Mouse (Mus musculus): ENCODE measurements around the gene Bcl6. TPM values are rescaled to one million over a fixed set of nuclear protein-coding genes. Genes with fewer than 3 reads are reported as not detected.

The Bcl6 gene
- total RNA-seq, 2 experiments from 2014 or later: 43.5 to 54.8 TPM

DNA sequence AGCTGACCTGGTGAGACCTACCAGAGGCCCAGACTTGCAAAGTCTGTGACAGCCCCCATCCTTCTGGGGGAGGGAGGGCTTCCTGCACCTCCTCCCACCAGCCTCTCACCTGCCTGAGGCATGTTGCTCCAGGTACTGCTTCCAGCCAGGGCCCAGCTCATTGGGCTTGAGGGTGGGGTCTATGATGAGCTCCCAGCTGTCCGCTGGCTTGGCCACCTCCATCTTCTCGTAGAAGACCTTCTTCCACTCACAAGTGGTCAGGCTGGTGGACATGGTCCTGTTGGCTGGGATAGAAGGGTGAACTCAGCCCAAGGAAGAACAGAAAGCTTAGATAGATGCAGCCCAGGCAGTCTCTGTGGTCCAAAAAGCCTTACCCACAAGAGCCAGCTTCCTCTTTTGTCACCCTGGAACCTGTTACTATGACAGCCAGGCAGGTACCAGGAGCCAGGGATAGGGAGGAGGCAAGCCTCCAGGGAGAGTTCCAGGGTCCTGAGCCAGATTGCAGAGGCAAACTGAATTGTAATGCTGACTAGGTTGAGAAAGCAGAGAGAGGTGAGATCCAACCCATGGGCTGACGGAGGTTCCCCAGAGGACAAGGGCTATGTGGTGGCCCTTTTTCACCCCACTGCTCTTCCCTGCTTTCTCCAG lies 58.1 kb downstream of the Bcl6 start:
- no peak for DNase-seq (ENCODE audit: low spot score in 2 of 2)

DNA sequence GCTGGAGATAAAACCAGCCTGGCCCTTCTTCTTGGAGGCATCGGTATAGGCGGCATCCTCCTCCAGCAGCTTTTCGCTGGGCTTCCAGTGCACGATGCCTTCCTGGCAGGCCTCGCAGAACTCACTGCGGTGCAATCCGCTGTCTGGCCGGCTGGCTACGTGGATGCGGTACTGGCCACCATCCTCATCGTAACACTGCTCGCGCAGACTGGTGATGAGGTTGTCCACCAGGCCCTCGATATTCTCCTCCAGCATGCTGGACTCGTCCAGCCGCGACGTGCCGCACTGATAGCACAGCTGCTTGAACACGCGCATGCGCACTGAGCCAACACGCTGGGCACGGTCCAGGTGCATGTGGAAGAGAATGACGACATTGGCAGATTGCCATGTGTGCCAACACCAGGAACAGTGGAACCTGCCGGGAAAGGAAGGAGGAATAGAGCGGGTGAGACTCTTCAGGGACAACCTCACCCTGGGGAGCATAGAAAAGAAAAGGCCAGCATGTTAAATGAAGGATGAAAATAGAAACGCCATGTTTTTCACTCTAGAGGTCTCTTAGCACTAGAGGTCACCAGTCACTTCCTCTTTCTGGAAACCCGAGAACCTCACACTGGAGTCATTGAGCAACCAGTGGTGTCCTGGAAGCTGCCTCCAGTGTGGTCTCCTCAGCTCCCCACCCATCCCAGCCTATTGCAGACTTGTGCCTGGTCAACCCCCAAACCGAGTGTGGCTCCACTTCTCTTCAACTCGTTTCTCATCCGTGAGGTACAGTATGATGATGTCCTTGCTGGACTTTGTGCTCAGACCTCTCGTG lies 61.1 kb downstream of the Bcl6 start:
- no peak for DNase-seq (ENCODE audit: low spot score in 2 of 2)

DNA sequence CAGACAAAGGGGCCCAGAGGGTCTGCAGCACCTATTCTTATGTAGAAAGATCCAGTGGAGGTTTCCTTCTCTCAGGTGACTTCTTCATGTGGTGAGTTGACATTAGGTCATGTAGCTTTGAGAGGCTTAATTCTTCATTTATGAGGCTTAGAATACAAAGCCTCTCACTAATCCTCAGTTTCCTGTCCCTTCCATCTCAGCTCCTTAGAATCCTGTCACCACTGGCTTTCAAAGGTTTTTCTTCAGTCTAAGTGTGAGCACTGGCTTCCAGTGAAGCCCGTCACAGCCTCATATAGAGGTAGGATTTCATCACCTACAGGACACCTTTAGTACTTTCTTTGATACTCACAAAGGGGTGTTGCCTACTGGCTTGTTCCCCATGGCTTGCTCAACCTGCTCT lies 65.7 kb downstream of the Bcl6 start:
- no peak for DNase-seq (ENCODE audit: low spot score in 2 of 2)

DNA sequence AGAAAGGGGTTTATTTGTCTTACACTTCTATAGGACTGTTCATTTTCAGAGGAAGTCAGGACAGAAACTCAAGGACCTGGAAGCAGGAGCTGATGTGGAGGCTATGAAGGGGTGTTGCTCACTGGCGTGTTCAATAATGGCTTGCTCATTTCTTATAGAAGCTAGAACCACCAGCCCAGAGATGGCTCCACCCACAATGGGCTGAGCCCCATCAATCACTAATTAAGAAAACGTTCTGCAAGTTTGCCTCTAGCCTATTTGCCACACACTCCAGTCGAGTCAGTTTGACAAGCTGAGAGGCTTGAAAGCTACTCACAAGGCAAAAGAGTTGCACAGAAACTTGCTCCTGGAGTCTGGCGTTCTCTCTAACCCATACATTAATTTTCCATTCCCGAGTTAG lies 67.0 kb downstream of the Bcl6 start:
- no peak for DNase-seq (ENCODE audit: low spot score in 2 of 2)

DNA sequence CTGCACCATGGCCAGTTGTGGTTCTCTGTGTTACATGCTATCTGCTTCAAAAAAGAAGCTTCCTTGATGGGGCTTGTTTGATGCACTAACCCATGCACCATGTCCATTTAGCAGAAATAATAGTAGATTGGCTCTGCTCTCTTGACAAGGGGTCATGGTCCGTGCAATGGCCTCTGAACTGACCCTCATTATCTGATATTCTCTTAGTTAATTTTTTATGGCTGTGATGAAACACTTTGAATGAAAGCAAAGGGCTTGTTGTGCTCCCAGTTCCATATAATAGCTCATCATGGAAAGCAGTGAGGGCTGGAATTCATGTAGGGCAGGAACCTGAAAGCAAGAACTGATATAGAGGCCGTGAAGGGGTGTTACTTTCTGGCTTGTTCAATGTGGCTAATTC lies 69.2 kb downstream of the Bcl6 start:
- DNase-seq (ENCODE audit: low spot score in 2 of 2): no peak

Other genes starting within 250 kb of the Bcl6 start
- not detected for gene Sst, start 97.9 kb downstream of the Bcl6 start, total RNA-seq (2021)
- not detected for gene Rtp2, start 56.5 kb downstream of the Bcl6 start, total RNA-seq (2021)
- not detected for gene Gm37419, start 370 bp downstream of the Bcl6 start, total RNA-seq (2021)